Mouse (Mus musculus) thymus, adult 2 months (tissue): ENCODE data around the gene A930004D18Rik. TPM values are rescaled to one million over a fixed set of nuclear protein-coding genes. Genes with fewer than 3 reads are reported as not detected.

Source experiments
- DNase-seq: peaks from one replicate; pipeline ENCODE4 v3.0.0; 2021
- H3K27ac ChIP-seq: fragments of 200-500 bp; 2 replicates; pipeline ENCODE4 v1.5.1; 2012; ENCODE audit warnings: low read length, control low read depth; ENCODE audit not compliant: control insufficient read depth, insufficient read depth
- H3K27me3 ChIP-seq: fragments of 200-500 bp; 2 replicates; pipeline ENCODE4 v1.6.1; 2012; ENCODE audit warnings: mild to moderate bottlenecking, low read length, moderate library complexity, mixed read lengths; ENCODE audit not compliant: control insufficient read depth, insufficient read depth
- H3K36me3 ChIP-seq: fragments of 200-500 bp; 2 replicates; pipeline ENCODE4 v1.6.1; 2012; ENCODE audit warnings: mild to moderate bottlenecking, low read length, moderate library complexity; ENCODE audit not compliant: control insufficient read depth, insufficient read depth
- H3K4me1 ChIP-seq: fragments of 200-500 bp; replicated peaks from 2 replicates; pipeline ENCODE4 v1.6.1; 2012; ENCODE audit warnings: low read length; ENCODE audit not compliant: control insufficient read depth, insufficient read depth
- H3K4me3 ChIP-seq: fragments of 200-500 bp; 2 replicates; pipeline ENCODE4 v1.5.1; 2012; ENCODE audit warnings: mild to moderate bottlenecking, low read length, control low read depth, moderate library complexity; ENCODE audit not compliant: control insufficient read depth, insufficient read depth
- CTCF ChIP-seq: fragments of 200-500 bp; IDR thresholded peaks from 2 replicates; pipeline ENCODE4 v1.5.1; 2012; ENCODE audit warnings: mild to moderate bottlenecking, control low read depth, low read length, moderate library complexity, borderline replicate concordance; ENCODE audit not compliant: control insufficient read depth, poor library complexity, insufficient read depth; ENCODE audit errors: extremely low read depth
- POLR2A ChIP-seq: fragments of 200-500 bp; IDR thresholded peaks from 2 replicates; pipeline ENCODE4 v1.6.1; 2012; ENCODE audit warnings: mild to moderate bottlenecking, low read length, control low read depth, moderate library complexity; ENCODE audit not compliant: control insufficient read depth, poor library complexity, insufficient read depth; ENCODE audit errors: extremely low read depth
- WGBS: fragments of 180-500 bp; shearing (Covaris S2); methylation state at CpG from one replicate; pipeline ENCODE4 v1.1.7; 2018; 5-methylcytosine and 5-hydroxymethylcytosine counted together
- polyA plus RNA-seq: library from polyadenylated mRNA; depleted of rRNA; stranded (reverse); fragments of >200 nt; gene quantifications from 2 replicates; pipeline ENCODE4 v1.2.3, GENCODE M21; 2012

Gene A930004D18Rik
- polyA plus RNA-seq, 1 experiment: 0.75 TPM

- 1% methylated on average over 44 of the region's 44 CpGs for WGBS
Measured at GRCm38 (mm10) chr2:18026116-18026947, 11.2 kb downstream of the A930004D18Rik start.

GRCm38 (mm10) chr2:18025781-18026115 lies 11.8 kb downstream of the A930004D18Rik start:
- Histone ChIP-seq H3K27me3 (peaks cover 2% of the 10 kb centered on the region; the same call in 1 of the 2 replicates), H3K4me3 (peak overlapping the region; percentile 44), H3K4me1 (peaks cover 23% of the 10 kb centered on the region), H3K27ac (no peak overlapping the region), H3K36me3 (no peaks in the 10 kb centered on the region)
- no peak for DNase-seq
- 6% methylated on average over 14 of the region's 14 CpGs for WGBS
- TF ChIP-seq CTCF (no peak), POLR2A (no peak)

More at GRCm38 (mm10) chr2:18026116-18026947, 11.2 kb downstream of the A930004D18Rik start:
- TF ChIP-seq CTCF (no peak), POLR2A (no peak)
- H3K36me3 ChIP-seq: no peaks in the 10 kb centered on the region
- peaks cover 23% of the 10 kb centered on the region for H3K4me1 ChIP-seq
- no peak overlapping the region for H3K27ac ChIP-seq
- peak overlapping the region; percentile 44 for H3K4me3 ChIP-seq
- H3K27me3 ChIP-seq: peaks cover 4% of the 10 kb centered on the region; the same call in 1 of the 2 replicates
- peak; percentile 18 for DNase-seq

DNA sequence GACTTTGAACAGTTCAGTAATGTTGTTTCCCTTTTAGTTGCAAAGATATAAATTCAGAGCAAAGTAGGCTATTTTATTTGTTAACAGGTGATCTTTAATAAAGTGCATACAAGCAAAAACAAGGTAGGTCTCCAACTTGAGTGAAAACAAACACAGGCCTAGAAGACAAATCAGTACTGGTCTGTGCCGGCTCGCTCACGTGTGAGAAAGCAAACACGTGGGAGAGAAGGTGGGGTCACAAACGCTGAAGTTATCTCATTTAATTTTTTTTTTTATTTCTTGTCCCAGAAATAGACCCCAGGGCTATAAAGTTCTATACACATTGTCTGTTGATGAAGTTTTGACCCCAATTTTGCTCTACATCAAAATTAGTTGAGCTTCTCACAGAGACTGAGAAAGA lies 12.4 kb downstream of the A930004D18Rik start:
- H3K4me1 ChIP-seq: peaks cover 23% of the 10 kb centered on the region
- peaks cover 2% of the 10 kb centered on the region; the same call in 1 of the 2 replicates for H3K27me3 ChIP-seq
- WGBS: 90% methylated on average over 5 of the region's 5 CpGs
- H3K36me3 ChIP-seq: no peaks in the 10 kb centered on the region
- no peak overlapping the region for H3K27ac ChIP-seq
- TF ChIP-seq CTCF (no peak), POLR2A (no peak)
- DNase-seq: no peak
- no peak overlapping the region for H3K4me3 ChIP-seq

GRCm38 (mm10) chr2:18022886-18023285 lies 14.7 kb downstream of the A930004D18Rik start:
- WGBS: 94% methylated on average over 1 of the region's 1 CpGs
- no peaks in the 10 kb centered on the region for H3K36me3 ChIP-seq
- no peak for DNase-seq
- H3K27ac ChIP-seq: no peak overlapping the region
- peaks cover 2% of the 10 kb centered on the region; the same call in 1 of the 2 replicates for H3K27me3 ChIP-seq
- H3K4me1 ChIP-seq: peaks cover 16% of the 10 kb centered on the region
- H3K4me3 ChIP-seq: no peak overlapping the region
- TF ChIP-seq POLR2A: no peak
- TF ChIP-seq CTCF: no peak

DNA sequence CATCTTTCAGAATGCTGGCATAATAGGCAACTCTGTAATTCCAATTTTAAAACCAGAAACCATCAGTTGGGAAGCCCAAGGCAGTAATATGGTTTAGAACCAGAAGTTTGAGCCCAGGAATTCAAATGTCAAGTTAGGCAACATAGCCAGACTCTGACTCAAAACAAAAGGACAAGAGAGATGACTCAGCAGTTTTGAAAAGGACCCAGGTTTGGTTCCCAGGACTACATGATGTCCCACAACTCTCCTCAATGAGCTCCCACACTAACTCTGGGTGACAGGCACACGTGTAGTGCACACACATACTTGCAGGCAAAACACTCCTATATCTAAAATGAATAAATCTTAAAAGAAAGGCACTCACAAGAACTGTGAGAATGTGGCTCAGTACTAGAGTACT lies 18.4 kb downstream of the A930004D18Rik start:
- H3K27ac ChIP-seq: no peak overlapping the region
- WGBS: 100% methylated on average over 1 of the region's 1 CpGs
- H3K36me3 ChIP-seq: no peaks in the 10 kb centered on the region
- no peaks in the 10 kb centered on the region for H3K27me3 ChIP-seq
- no peaks in the 10 kb centered on the region for H3K4me1 ChIP-seq
- H3K4me3 ChIP-seq: no peak overlapping the region
- DNase-seq: no peak
- no peak for TF ChIP-seq CTCF
- no peak for TF ChIP-seq POLR2A

GRCm38 (mm10) chr2:18017321-18017720 lies 20.2 kb downstream of the A930004D18Rik start:
- H3K4me3 ChIP-seq: no peak overlapping the region
- H3K27ac ChIP-seq: no peak overlapping the region
- no peaks in the 10 kb centered on the region for H3K27me3 ChIP-seq
- TF ChIP-seq POLR2A: no peak
- no peak for TF ChIP-seq CTCF
- no peaks in the 10 kb centered on the region for H3K36me3 ChIP-seq
- DNase-seq: no peak
- 98% methylated on average over 6 of the region's 6 CpGs for WGBS
- no peaks in the 10 kb centered on the region for H3K4me1 ChIP-seq
